Mouse (Mus musculus): ENCODE data around the gene Nup188.
A peak's percentile ranks its signal among the peaks of the same experiment; 100 is the strongest.

Nup188 gene

DNA sequence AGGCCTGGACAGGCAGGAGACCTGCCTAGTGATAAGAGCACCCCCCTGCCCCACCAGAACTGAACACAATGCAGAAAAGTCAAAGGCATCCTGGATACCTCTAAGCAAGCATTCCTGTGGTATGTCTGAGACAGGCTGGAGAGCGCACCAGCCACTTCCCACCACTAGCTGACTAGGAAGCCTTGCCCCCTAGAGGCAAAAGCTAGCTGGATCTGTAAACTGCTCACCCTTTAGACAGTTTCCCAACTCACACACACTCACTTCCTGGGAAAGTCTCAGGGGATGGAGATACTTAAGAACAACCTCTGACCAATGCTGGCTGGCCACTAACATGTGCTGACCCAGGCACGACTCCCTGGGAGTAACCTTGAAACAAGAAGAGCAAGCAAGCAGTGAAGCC, 65.0 kb downstream of the Nup188 start:
- no peak for DNase-seq (ENCODE audit: low spot score)

DNA sequence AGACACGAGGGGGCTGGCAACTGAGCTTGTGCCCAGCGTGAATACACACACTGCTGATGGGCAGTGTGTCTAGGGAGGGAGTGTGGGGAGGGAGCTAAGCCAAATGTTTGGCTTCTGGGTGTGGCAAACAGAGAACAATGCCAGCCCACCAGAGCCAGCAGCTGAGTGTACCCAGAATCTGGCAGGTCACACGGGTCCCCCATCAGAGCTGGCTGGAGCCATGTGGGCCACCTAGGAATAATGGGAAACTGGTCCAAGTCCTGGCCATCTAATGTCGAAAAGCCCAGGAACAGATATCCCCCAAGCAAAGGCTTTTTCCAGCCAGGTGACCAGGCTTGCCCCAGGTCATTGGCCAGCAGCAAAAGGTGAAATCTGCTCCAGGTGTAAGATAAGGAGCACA, 69.7 kb downstream of the Nup188 start:
- no peak for DNase-seq (ENCODE audit: low spot score)

DNA sequence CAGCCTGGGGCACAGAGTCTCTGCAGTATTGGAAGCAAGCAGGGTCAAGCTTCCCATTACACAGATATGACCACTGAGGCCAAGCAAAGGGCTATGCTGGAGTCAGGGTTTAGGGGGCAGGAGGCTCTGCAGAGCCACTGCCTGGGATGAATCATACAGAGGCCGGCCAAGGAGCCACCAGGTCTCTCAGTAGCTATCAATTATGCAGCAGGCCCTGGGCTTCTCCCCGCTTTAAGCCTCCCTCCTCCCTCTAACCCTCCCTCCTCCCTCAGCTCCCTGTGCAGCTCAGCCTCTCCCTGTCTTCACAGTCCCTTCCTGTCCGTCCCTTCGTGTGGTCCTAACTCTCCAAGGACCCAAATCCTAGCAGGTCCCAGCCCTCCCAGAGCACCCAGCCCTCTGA, 70.1 kb downstream of the Nup188 start:
- DNase-seq (ENCODE audit: low spot score), result no peak

DNA sequence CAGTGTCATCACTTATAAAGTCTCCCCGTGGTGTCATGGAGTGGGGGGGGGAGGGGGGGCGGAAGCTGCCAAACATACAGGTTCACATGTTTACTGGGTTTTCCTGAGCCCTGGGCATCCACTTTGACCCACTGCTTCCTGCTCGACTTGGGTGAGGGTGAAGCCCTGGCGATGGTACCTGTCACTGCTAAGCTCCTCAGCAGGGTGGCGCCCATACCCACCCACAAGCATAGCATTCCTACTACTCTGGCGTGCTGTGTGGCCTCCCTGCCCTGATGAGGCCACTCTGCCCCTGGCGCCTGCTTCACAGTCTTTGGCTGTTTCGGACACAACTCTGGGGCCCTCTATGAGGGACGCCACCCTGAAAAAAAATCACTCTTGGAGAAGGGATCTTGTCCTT, 70.7 kb downstream of the Nup188 start:
- no peak for DNase-seq (ENCODE audit: low spot score)

DNA sequence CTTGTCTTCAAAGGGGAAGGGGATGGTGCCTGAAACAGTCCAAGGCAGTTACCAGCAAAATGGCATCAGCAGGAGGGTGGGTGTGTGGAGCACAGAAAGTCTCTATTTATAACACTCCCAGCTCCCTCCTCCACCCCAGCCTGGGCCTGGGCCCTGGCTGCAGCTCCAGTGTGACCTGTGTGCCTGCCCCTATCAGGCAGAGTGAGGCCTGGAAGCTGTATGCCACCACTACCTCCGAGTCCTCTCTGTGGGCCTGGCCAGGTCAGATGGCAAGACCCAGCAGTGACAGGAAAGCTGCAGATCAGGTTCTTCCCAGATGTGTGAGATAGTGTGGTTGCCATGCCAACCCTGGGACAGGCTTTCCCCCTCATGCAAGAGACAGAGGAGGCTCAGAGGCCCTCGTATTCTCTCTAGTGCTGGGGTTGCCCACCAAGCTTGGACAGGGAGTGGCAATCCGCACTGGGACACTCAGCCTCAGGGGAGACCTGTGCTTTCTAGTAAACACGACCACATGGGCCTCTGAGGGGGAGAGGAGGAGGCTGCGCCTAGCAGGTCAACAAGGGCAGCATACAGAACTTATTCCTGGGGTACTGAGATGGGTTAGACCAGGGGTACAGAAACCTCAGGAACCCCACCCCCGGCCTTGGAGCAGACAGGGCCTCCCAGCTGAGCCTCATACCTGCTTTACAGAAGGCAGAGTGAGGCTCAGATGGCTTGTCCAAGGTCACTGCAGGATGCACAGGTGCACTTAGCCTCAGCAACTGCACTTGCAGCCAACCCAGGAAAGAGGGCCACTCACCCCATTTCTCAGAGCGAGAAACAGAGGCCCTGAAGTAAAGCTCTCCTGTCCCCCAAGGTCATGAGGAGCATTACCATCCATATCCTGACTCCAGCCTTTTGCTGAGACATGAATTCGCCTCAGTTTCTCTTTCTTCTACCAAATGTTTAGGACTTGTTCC, 71.6 kb downstream of the Nup188 start:
- no peak for DNase-seq (ENCODE audit: low spot score)

DNA sequence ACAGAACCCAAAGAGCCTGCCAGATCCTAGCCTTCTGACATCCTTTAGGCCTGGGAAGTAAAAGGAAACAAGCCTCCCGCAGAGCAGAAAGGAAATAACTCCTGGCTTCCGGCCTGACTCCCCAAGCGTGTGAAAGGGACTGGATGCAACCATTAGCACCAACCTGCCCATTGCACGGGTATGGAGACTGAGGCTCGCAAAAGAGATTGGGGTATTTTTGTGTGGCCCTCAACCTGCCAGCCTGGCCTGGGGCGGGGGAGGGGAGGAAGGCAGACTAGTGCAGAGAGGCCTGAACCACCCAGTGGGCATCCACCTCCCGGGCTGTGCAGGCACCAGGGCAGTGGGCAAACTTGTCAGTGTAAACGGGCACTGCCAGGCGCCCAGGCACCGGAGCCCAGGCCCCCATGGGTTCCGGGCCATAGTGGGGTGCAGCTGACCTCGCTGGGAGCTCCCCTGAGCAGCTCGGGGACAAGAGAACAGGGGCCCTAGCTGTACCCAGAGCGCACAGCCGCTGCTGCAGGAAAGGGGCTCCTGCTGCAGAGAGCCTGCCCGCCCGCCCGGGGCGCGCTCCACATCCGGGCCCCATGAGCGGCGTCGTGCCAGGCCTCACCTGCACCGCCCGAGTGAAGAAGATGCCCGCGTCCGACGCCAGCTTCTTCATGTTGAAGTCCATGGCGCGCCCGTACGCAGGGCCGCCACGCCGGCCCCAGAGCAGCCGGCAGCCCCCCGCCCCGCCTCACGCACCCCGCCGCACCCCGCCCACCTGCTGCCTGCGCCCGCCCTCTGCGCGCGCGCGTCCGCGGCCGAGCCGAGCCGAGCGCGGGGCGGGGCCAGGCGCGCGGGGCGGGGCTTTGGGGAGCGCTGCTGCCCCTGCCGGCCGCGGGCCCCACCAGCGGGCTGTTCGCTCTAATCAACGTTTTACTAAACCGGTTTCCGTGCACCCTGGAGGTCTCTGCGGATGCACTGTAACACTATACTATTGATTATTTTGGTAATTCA, 72.6 kb downstream of the Nup188 start, which contains the start of gene Sh3glb2:
Sh3glb2 (minus strand) TSS at position 805 of the 999 bp plus-strand sequence.
- peak; percentile 66 for DNase-seq (ENCODE audit: low spot score)

DNA sequence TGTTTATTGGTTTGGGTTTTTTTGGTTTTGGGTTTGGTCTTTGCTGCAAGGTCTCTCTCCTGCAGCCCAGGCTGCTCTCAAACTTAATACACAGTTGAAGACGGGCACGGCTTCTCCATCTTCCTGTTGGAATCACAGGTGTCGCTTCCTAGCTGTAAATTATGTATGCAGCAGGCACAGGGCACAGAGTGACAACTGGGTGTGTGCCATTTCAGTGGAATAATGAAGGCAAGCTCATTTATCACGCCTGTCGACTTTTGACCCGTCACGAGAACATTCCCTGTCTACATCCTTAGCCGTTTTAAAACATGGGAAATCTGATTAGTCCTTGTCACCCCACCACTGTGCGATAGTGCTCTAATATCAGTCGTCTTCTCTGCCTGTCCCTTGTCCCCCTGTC, 74.4 kb downstream of the Nup188 start:
- DNase-seq (ENCODE audit: low spot score), result no peak

DNA sequence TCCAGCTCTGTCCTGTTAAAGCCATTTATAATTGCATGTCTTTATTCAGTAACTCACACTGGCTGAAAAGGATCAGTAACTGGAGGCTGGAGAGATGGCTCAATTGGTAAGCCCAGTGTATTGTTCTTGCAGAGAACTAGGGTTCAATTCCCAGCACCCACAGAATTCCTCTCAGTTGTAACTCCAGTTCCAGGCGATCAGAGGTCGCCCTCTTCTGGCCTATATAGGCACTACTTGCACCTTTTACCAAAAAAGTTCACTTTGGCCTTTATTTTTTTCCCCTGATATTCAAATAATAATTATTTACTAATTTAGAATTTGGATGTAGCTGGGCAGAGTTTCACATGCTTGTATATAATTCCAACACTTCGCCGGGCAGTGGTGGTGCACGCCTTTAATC, 76.7 kb downstream of the Nup188 start:
- DNase-seq (ENCODE audit: low spot score), result no peak

DNA sequence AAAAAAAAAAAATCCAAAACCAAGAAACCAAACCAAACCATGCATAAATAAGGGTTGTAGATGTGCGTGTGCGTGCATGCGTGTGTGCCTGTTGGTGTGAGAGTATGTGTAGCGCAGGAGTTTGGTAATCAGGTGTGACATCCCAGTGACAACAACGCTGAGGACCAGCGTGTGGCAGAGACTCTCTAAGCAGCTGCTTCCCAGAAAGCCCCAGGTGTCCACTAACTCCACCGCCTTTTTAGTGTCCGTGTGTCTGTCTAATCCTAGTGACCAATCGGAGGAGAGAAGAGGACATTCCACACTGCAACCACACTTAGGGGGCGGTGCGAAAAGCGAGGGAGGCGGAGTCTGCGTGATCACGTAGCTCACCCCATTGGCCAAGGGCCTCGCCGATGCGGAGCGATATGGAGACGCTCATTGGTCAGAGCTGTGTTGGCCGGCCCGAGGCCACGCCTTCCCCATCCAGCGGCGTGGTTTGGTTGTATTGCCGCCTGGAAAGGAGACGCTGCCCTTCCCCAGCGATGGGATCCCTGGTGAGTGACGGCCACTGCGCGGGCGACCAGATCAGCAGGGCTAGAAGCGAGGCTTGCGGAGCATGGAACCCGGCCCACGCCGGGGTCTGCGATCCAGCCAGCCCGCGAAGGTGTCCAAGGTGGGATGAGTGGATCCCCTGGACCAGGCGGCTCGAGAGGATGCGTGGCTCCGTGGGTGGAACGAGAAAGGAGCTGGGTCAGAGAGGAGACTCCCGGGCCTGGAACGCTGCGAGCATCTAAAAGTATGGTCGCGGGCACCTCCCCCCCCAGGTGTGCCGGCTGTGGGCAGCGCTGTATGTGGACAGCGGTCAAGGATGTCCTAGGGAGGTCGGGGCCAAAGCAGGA, 77.8 kb downstream of the Nup188 start, which contains the start of gene Miga2:
Miga2 (plus strand) TSS at position 461 of the 878 bp plus-strand sequence.
- DNase-seq (ENCODE audit: low spot score), result peak; percentile 99

DNA sequence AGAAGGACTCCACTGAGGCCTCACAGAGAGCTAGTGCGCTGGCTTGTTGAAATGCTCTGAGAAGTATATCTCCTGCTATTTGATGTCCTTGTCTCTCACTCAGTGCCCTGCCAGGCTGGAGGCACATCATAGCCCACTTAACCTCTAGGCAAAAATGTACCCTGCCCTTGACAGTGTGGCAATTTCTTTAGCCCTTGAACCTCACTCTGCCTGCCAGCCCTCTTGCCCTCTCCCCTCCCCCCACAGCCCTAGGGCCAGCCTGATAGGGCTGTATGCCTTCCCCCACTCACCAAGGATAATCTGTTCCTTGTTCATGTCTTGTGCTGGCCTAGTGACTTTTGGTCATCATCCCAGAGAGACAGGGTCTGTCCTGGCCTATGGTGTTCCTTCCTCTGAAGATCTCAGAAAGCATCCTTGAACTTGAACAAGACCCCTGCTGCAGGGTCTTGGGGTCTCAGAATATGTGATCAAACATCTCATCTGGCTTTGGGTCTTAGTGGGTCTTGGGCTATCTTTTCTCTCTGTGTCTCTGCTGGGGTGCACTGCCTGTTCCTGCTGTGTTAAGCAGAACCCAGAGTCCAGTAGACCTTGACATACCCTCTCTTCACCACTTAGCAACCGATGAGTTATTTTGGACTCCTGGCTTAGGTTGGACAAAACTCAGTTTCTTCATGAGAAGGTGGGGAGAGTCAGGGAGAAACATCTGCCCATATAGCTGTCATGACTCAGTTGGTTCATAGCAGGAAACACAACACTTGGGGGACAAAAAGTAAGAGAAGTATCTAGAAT, 79.3 kb downstream of the Nup188 start:
- no peak for DNase-seq (ENCODE audit: low spot score)

DNA sequence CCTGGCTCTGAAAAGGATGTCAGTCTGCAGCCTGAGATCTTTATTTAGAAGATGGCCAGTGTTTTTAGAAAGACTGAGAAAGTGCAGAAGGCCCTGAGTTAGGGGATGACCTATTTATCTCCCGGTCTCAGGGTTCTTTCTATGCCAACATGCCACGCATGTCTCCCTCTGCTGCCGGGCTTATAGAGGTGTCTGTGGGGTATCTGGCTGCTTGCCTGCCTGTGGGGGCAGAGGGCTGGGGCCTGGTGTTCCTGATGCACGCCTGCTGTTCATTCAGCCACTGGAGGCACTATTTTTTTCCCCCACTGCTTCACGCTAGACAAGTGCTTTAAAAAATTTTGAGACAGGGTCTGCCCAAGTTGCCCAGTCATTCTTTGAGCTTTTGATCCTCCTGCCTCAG, 80.0 kb downstream of the Nup188 start:
- no peak for DNase-seq (ENCODE audit: low spot score)

DNA sequence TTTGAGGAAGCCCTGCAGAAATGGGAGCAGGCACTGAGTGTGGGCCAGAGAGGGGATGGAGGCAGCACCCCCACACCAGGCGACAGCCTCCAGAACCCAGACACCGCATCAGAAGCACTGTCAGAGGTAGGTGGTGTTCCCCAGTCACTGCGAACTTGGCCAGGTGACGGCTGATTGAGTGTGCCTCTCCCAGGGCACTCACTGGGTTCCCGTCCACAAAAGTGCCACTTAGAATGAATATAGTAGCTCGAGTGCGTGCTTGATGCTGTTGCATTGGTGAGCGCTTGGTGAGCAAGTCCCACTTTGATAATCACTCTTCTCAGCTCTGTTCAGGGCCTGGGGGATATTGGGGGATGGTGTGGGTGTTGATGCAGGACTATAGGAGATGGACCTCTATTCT, 85.3 kb downstream of the Nup188 start:
- no peak for DNase-seq (ENCODE audit: low spot score)

DNA sequence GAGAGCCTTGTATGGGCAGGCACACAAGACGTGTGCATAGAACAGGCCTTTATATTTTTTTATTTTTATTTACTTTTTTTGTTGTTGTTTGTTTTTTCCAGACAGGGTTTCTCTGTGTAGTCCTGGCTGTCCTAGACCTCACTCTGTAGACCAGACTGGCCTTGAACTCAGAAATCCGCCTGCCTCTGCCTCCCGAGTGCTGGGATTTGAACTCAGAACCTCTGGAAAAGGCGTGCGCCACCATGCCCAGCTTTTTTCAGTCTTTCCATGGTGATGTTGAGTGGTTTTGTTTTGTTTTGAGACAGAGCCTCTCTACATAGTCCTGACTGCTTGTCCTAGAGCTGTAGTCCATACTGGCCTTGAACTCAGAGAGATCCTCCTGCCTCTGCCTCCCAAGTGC, 86.5 kb downstream of the Nup188 start:
- DNase-seq (ENCODE audit: low spot score), result no peak

DNA sequence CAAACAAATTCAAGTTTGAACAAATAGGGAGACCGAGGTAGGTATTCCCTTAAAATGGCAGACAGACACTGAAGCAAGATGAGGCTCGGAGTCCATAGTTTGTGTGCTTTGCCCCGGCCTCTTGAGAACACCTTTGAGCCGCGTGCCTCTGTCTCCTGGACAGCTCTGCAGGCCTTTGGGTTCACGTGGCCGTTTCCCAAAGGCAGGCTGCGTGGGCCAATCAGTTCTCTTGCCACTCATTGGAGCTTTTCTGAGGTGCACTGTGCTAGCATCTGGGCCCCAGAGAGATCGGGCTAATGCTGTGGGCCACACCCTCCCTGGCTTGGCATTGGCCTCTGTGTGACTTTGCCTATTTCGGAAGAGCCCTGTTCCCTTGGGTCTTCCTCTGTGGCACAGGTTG, 89.7 kb downstream of the Nup188 start:
- no peak for DNase-seq (ENCODE audit: low spot score)

DNA sequence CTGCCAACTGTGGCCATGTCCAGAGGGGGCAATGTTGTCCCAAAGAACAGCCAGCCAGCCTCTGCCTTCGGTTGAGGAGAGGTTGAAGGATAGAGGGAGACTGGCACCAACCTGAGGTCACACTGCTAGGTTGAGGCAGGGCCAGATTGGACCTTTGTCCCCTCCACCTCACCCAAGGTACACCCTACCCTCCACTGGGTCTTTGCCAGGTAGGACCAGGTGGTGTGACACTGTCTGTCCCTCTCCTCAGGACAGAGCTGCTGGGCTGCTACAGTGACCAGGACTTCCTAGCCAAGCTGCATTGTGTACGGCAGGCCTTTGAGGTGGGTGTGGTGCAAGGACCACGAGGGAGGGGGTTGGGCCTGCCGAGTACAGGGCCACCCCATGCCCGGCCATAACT, 91.5 kb downstream of the Nup188 start:
- no peak for DNase-seq (ENCODE audit: low spot score)

DNA sequence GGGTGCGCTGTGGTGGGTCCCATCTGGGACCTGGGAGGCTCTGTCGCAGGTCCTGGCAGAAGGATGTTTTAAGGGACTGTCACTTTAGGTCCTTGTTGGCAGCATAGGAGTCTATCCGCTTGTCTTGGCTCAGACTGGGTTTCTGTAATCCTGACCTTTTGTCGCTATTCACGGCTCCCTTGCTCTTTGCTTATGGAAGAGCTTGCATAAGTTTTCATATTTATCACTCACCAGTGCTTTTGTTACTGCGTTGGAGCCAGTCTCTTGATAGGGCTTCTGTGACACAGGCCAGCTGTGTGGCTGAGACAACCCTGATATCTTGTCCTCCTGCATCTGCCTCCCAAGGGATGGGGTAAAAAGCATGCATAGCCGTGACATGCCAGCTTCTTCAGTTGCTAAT, 93.1 kb downstream of the Nup188 start:
- no peak for DNase-seq (ENCODE audit: low spot score)

DNA sequence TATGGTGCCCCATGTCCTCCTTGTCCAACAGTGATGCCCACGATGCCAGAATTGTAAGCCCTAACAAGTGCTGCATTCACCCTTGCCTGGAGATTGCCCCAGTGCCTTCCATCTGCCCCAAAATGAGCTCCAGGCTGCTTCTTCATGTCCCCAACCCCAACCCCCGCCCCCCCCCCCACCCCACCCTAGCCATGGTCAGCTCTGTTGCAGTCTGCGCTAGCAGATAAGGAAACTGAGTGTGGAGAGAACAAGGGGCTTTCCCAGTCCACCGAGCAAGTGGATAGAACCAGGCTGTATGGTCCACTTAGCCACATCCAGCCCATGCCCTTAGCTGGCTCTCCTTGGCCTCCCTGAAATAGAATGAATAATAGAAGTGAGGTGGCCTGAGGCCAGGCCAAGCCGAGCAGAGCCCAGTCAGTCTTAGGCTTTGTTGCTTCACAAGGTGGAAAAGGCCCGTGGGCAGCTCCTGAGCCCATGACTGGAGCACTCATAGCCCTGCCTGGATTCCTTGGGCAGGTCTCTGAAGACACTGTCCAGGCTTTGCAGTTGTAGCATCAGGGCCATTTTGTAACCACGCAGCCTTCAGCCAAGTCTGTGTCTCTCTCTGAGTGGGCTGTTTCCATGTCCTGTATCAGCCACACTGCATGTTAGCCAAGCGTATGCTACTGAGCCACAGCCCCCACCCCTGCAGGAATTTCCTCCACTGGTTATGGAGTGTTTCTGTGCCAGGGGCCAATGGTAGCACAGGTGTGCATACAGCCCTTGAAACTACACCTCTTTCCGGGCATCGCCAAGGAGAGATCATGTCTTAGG, 94.6 kb downstream of the Nup188 start:
- DNase-seq (ENCODE audit: low spot score), result no peak

DNA sequence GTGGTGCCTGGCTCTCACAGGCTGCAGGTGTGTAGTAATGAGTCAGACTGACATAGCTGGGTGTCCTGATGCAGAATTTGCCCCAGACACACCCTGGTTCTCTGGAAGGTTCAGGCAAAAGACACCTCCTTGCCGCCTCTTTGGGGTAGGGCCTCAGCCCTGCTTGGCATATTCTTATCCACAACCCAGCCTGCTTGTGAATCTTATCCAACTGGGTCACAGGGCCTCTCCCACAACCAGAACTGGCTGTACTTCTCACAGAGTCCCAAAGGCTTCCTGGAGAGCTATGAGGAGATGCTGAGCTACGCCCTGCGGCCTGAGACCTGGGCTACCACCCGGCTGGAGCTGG, 95.2 kb downstream of the Nup188 start:
- DNase-seq (ENCODE audit: low spot score), result no peak

DNA sequence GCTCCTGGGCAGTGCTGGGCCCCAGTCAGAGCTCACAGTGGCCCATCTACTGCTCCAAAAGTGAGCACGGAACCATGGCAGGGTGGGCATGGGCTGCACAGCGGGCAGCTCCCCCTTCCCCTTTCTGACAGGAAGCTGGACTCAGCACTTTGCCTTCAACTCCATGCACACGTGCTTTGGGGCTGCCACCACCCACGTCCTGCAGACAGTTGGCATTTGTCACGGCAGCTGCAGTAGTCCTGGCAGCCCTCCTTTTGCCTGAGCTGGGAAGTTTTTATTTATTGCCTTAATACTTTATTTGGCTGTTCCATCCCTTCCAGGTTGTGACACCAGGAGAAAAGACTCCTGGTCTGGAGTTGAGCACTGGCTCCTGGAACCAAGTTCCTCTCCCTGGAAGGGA, 98.6 kb downstream of the Nup188 start:
- DNase-seq (ENCODE audit: low spot score), result no peak

DNA sequence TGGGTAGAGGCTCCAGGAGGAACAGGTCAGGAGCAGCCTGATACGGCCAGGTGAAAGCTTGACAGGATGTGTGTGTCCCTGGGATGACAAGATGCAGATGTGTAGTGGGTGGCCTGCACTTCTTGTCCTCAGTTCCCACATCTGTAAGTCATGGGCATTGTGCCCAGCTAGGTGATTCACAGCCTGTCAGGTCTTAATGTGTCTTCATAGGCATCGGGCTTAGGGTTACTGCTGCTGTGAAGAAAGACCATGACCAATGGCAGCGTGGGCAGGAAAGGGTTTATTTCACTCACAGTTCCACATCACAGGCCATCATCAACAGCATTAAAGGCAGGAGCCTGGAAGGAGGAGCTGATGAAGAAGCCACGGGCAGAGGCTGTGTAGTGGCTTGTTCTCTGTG, 99.4 kb downstream of the Nup188 start:
- no peak for DNase-seq (ENCODE audit: low spot score)
